Mouse (Mus musculus) lung, embryonic 16.5 days (tissue): ENCODE results near the gene Fbxo33. TPM values are rescaled to one million over a fixed set of nuclear protein-coding genes. Genes with fewer than 3 reads are reported as not detected.

Experiments used
- ATAC-seq: fragments of 200-750 bp; cut with Nextera tagmentation; 2 replicates; pipeline ENCODE4 v1.8.0; 2017; ENCODE audit warnings: low read depth, mild to moderate bottlenecking, moderate library complexity
- H3K27ac ChIP-seq: fragments of 300-500 bp; sonication (generic); 2 replicates; pipeline ENCODE4 v1.5.1; 2014; ENCODE audit warnings: mild to moderate bottlenecking, control low read depth, low read length
- H3K27me3 ChIP-seq: fragments of 300-500 bp; sonication (generic); 2 replicates; pipeline ENCODE4 v1.6.1; 2014; ENCODE audit warnings: low read depth, low read length, mixed read lengths; ENCODE audit not compliant: control insufficient read depth, insufficient read depth
- H3K36me3 ChIP-seq: fragments of 300-500 bp; sonication (generic); 2 replicates; pipeline ENCODE4 v1.6.1; 2014; ENCODE audit warnings: low read length; ENCODE audit not compliant: control insufficient read depth, insufficient read depth
- H3K4me1 ChIP-seq: fragments of 300-500 bp; sonication (generic); replicated peaks from 2 replicates; pipeline ENCODE4 v1.6.1; 2014; ENCODE audit warnings: low read length, mixed read lengths; ENCODE audit not compliant: control insufficient read depth, insufficient read depth
- H3K4me2 ChIP-seq: fragments of 300-500 bp; sonication (generic); 2 replicates; pipeline ENCODE4 v1.6.1; 2014; ENCODE audit warnings: low read depth, low read length, control low read depth
- H3K4me3 ChIP-seq: fragments of 300-500 bp; sonication (generic); 2 replicates; pipeline ENCODE4 v1.5.1; 2014; ENCODE audit warnings: mild to moderate bottlenecking, low read length, control low read depth
- H3K9ac ChIP-seq: fragments of 300-500 bp; sonication (generic); 2 replicates; pipeline ENCODE4 v1.6.1; 2014; ENCODE audit warnings: low read length, control low read depth
- H3K9me3 ChIP-seq: fragments of 300-500 bp; sonication (generic); 2 replicates; pipeline ENCODE4 v1.6.1; 2016; ENCODE audit warnings: low read length; ENCODE audit not compliant: control insufficient read depth
- WGBS: fragments of 180-500 bp; shearing (Covaris S2); extraction: QIAGEN DNeasy Blood & Tissue Kit; methylation state at CpG from one replicate; pipeline ENCODE4 v1.1.7; 2014; 5-methylcytosine and 5-hydroxymethylcytosine counted together
- polyA plus RNA-seq: library from polyadenylated mRNA; unstranded; fragments of >200 nt; fragmentation: Nextera tagmentation; extraction: Ambion mirVana; gene quantifications from 2 replicates; pipeline ENCODE4 v1.2.1, GENCODE M21; 2015

The Fbxo33 gene
- polyA plus RNA-seq, 1 experiment from 2014 or later, result 3.5 TPM

- ATAC-seq, result no peak
- Histone ChIP-seq H3K4me2 (no peak overlapping the region), H3K4me3 (no peak overlapping the region), H3K36me3 (peaks cover 9% of the 10 kb centered on the region), H3K27me3 (no peaks in the 10 kb centered on the region), H3K27ac (no peak overlapping the region), H3K9me3 (no peaks in the 10 kb centered on the region), H3K9ac (no peak overlapping the region), H3K4me1 (no peaks in the 10 kb centered on the region)
- WGBS, result 85% methylated on average over 4 of the region's 4 CpGs
Observed at GRCm38 (mm10) chr12:59206208-59206999, 13.1 kb downstream of the Fbxo33 start.

- Histone ChIP-seq H3K9ac (no peak overlapping the region), H3K27ac (no peak overlapping the region), H3K9me3 (no peaks in the 10 kb centered on the region), H3K4me3 (no peak overlapping the region), H3K4me2 (no peak overlapping the region), H3K36me3 (peaks cover 11% of the 10 kb centered on the region), H3K27me3 (no peaks in the 10 kb centered on the region), H3K4me1 (no peaks in the 10 kb centered on the region)
- no peak for ATAC-seq
- WGBS, result 91% methylated on average over 6 of the region's 6 CpGs
Observed at GRCm38 (mm10) chr12:59205571-59205970, 14.0 kb downstream of the Fbxo33 start.

GRCm38 (mm10) chr12:59199361-59199760 lies 20.2 kb downstream of the Fbxo33 start:
- no peak overlapping the region for H3K4me2 ChIP-seq
- peaks cover 20% of the 10 kb centered on the region for H3K36me3 ChIP-seq
- no peak for ATAC-seq
- no peaks in the 10 kb centered on the region for H3K27me3 ChIP-seq
- WGBS, result 88% methylated on average over 2 of the region's 2 CpGs
- no peak overlapping the region for H3K27ac ChIP-seq
- H3K9me3 ChIP-seq, result no peaks in the 10 kb centered on the region
- H3K9ac ChIP-seq, result no peak overlapping the region
- H3K4me1 ChIP-seq, result no peaks in the 10 kb centered on the region
- no peak overlapping the region for H3K4me3 ChIP-seq

GRCm38 (mm10) chr12:59198750-59199149 lies 20.8 kb downstream of the Fbxo33 start:
- H3K36me3 ChIP-seq, result peaks cover 20% of the 10 kb centered on the region
- H3K27me3 ChIP-seq, result no peaks in the 10 kb centered on the region
- no peaks in the 10 kb centered on the region for H3K4me1 ChIP-seq
- no peak overlapping the region for H3K27ac ChIP-seq
- no peak overlapping the region for H3K4me2 ChIP-seq
- H3K4me3 ChIP-seq, result no peak overlapping the region
- H3K9ac ChIP-seq, result no peak overlapping the region
- no peaks in the 10 kb centered on the region for H3K9me3 ChIP-seq
- ATAC-seq, result no peak
- 53% methylated on average over 4 of the region's 4 CpGs for WGBS

GRCm38 (mm10) chr12:59195941-59196340 lies 23.6 kb downstream of the Fbxo33 start:
- Histone ChIP-seq H3K4me3 (no peak overlapping the region), H3K4me1 (no peaks in the 10 kb centered on the region), H3K4me2 (no peak overlapping the region), H3K27me3 (no peaks in the 10 kb centered on the region), H3K27ac (no peak overlapping the region), H3K36me3 (peaks cover 18% of the 10 kb centered on the region), H3K9ac (no peak overlapping the region), H3K9me3 (no peaks in the 10 kb centered on the region)
- no peak for ATAC-seq
- 84% methylated on average over 4 of the region's 4 CpGs for WGBS

GRCm38 (mm10) chr12:59195065-59195464 lies 24.5 kb downstream of the Fbxo33 start:
- ATAC-seq, result no peak
- 73% methylated on average over 4 of the region's 4 CpGs for WGBS
- H3K4me3 ChIP-seq, result no peak overlapping the region

GRCm38 (mm10) chr12:59194341-59195003 lies 25.1 kb downstream of the Fbxo33 start:
- no peaks in the 10 kb centered on the region for H3K4me1 ChIP-seq
- 66% methylated on average over 9 of the region's 9 CpGs for WGBS
- H3K27ac ChIP-seq, result no peak overlapping the region
- H3K27me3 ChIP-seq, result no peaks in the 10 kb centered on the region
- ATAC-seq, result no peak
- H3K9ac ChIP-seq, result no peak overlapping the region
- H3K4me2 ChIP-seq, result no peak overlapping the region
- peaks cover 18% of the 10 kb centered on the region for H3K36me3 ChIP-seq
- H3K4me3 ChIP-seq, result no peak overlapping the region
- no peaks in the 10 kb centered on the region for H3K9me3 ChIP-seq

More at GRCm38 (mm10) chr12:59195065-59195464, 24.5 kb downstream of the Fbxo33 start:
- no peak overlapping the region for H3K9ac ChIP-seq
- H3K27me3 ChIP-seq, result no peaks in the 10 kb centered on the region
- H3K27ac ChIP-seq, result no peak overlapping the region
- H3K4me1 ChIP-seq, result no peaks in the 10 kb centered on the region
- H3K9me3 ChIP-seq, result no peaks in the 10 kb centered on the region
- H3K4me2 ChIP-seq, result no peak overlapping the region
- H3K36me3 ChIP-seq, result peaks cover 18% of the 10 kb centered on the region

- Histone ChIP-seq H3K27ac (no peak overlapping the region), H3K4me3 (no peak overlapping the region), H3K4me2 (no peak overlapping the region), H3K27me3 (no peaks in the 10 kb centered on the region), H3K36me3 (peaks cover 17% of the 10 kb centered on the region), H3K9ac (no peak overlapping the region), H3K4me1 (no peaks in the 10 kb centered on the region), H3K9me3 (no peaks in the 10 kb centered on the region)
- 81% methylated on average over 3 of the region's 3 CpGs for WGBS
- no peak for ATAC-seq
Observed at GRCm38 (mm10) chr12:59193637-59194036, 25.9 kb downstream of the Fbxo33 start.

GRCm38 (mm10) chr12:59188086-59188682 lies 31.3 kb downstream of the Fbxo33 start:
- WGBS, result 86% methylated on average over 12 of the region's 12 CpGs
- Histone ChIP-seq H3K4me2 (no peak overlapping the region), H3K27ac (no peak overlapping the region), H3K36me3 (peaks cover 30% of the 10 kb centered on the region), H3K4me1 (no peaks in the 10 kb centered on the region), H3K9ac (no peak overlapping the region), H3K9me3 (no peaks in the 10 kb centered on the region), H3K4me3 (no peak overlapping the region), H3K27me3 (no peaks in the 10 kb centered on the region)
- no peak for ATAC-seq
